Mouse (Mus musculus): ENCODE results near the gene Camta1. TPM values are rescaled to one million over a fixed set of nuclear protein-coding genes. Genes with fewer than 3 reads are reported as not detected.

Camta1 gene
- polyA plus RNA-seq, 1 experiment from 2014 or later: 83.5 TPM

- no peaks in the 10 kb centered on the region for H3K9me3 ChIP-seq (ENCODE audit: low read length)
- H3K4me1 ChIP-seq (ENCODE audit: insufficient read depth, low read length): no peaks in the 10 kb centered on the region; the same call in 1 of the 2 replicates
- H3K27me3 ChIP-seq (ENCODE audit: insufficient read depth, low read length): no peaks in the 10 kb centered on the region
- no peaks in the 10 kb centered on the region for H3K36me3 ChIP-seq (ENCODE audit: insufficient read depth, low read length)
- WGBS: 65% methylated on average over 4 of the region's 4 CpGs
- no peak overlapping the region for H3K4me3 ChIP-seq (ENCODE audit: low read length)
- H3K27ac ChIP-seq (ENCODE audit: low read length): no peak overlapping the region
- H3K4me2 ChIP-seq (replicated peaks; ENCODE audit: low read depth, low read length): no peak overlapping the region
- H3K9ac ChIP-seq (replicated peaks; ENCODE audit: low read length): no peak overlapping the region
- no peak for ATAC-seq (ENCODE audit: low FRiP score, low TSS enrichment)
Measured at GRCm38 (mm10) chr4:151155587-151155986, 706.1 kb downstream of the Camta1 start.

DNA sequence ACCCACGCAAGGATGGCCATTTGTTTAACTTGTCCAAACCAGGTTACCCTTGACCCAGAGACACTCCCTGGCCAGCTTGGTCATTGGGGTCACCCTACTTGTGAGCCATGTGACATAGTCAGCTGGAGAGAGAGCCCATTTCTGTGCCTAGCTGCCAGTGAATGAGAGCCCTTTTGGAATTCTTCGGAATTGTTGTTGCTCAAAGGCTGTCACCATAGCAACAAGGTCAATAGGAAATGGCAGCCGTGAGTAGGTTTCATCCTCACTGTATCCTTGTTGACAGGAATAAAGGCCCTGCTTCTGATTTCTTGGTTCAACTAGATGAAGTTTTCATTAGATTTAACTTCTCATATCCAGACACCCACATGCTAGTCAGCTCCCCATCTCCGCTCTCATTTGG, 707.4 kb downstream of the Camta1 start:
- ATAC-seq (ENCODE audit: low FRiP score, low TSS enrichment): no peak
- Histone ChIP-seq H3K9ac (replicated peaks; ENCODE audit: low read length) (no peak overlapping the region), H3K4me2 (replicated peaks; ENCODE audit: low read depth, low read length) (no peak overlapping the region), H3K27me3 (ENCODE audit: insufficient read depth, low read length) (no peaks in the 10 kb centered on the region), H3K27ac (ENCODE audit: low read length) (no peak overlapping the region), H3K36me3 (ENCODE audit: insufficient read depth, low read length) (no peaks in the 10 kb centered on the region), H3K9me3 (ENCODE audit: low read length) (no peaks in the 10 kb centered on the region), H3K4me1 (ENCODE audit: insufficient read depth, low read length) (peaks cover 4% of the 10 kb centered on the region; the same call in 1 of the 2 replicates), H3K4me3 (ENCODE audit: low read length) (no peak overlapping the region)
- 54% methylated on average over 4 of the region's 4 CpGs for WGBS

DNA sequence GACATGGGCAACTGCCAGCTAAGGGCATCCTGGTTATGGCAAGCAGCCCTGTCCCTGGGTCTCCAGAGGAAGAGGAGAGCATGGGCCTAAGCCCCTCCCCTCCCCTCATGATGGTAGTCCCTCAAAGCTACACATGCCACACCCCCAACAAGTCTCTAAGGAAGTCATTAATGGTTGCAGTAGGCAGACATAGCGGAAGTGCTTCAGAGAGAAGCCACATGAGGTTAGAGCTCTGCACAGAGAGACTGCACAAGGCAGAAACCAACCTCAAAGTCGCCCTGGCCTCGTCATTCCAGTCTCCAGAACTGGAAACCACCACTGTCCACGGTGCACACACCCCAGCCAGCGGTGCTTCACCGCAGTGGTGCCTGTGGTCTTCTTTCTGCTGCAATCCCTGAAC, 709.7 kb downstream of the Camta1 start:
- Histone ChIP-seq H3K27ac (ENCODE audit: low read length) (no peak overlapping the region), H3K9ac (replicated peaks; ENCODE audit: low read length) (no peak overlapping the region), H3K4me1 (ENCODE audit: insufficient read depth, low read length) (peaks cover 13% of the 10 kb centered on the region), H3K4me3 (ENCODE audit: low read length) (no peak overlapping the region), H3K9me3 (ENCODE audit: low read length) (no peaks in the 10 kb centered on the region), H3K27me3 (ENCODE audit: insufficient read depth, low read length) (no peaks in the 10 kb centered on the region; the same call in 1 of the 2 replicates), H3K4me2 (replicated peaks; ENCODE audit: low read depth, low read length) (no peak overlapping the region), H3K36me3 (ENCODE audit: insufficient read depth, low read length) (no peaks in the 10 kb centered on the region)
- 67% methylated on average over 6 of the region's 6 CpGs for WGBS
- no peak for ATAC-seq (ENCODE audit: low FRiP score, low TSS enrichment)

DNA sequence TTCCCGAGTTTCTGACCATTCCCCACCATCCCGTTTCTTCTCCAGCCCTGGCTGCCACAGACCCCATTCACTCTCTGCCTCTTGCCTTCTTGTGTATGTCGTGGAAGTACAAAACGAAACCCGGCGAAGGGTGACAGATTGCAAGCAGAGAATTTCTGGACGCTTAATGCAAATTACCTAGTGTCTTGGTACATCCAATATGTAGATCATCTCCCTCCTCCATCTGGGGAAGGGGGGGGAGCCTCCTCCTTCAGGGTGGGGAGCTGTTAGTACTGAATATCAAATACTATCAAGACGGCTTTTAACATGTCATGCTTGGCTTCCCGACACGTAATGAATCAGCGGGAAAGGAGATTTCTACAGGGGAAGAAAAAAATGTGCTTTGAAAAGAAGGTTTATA, 710.8 kb downstream of the Camta1 start:
- no peaks in the 10 kb centered on the region for H3K36me3 ChIP-seq (ENCODE audit: insufficient read depth, low read length)
- H3K27me3 ChIP-seq (ENCODE audit: insufficient read depth, low read length): no peaks in the 10 kb centered on the region; the same call in 1 of the 2 replicates
- H3K4me2 ChIP-seq (replicated peaks; ENCODE audit: low read depth, low read length): no peak overlapping the region
- H3K9me3 ChIP-seq (ENCODE audit: low read length): no peaks in the 10 kb centered on the region
- no peak for ATAC-seq (ENCODE audit: low FRiP score, low TSS enrichment)
- H3K27ac ChIP-seq (ENCODE audit: low read length): no peak overlapping the region
- WGBS: 58% methylated on average over 11 of the region's 11 CpGs
- H3K9ac ChIP-seq (replicated peaks; ENCODE audit: low read length): no peak overlapping the region
- peaks cover 19% of the 10 kb centered on the region for H3K4me1 ChIP-seq (ENCODE audit: insufficient read depth, low read length)
- H3K4me3 ChIP-seq (ENCODE audit: low read length): no peak overlapping the region

DNA sequence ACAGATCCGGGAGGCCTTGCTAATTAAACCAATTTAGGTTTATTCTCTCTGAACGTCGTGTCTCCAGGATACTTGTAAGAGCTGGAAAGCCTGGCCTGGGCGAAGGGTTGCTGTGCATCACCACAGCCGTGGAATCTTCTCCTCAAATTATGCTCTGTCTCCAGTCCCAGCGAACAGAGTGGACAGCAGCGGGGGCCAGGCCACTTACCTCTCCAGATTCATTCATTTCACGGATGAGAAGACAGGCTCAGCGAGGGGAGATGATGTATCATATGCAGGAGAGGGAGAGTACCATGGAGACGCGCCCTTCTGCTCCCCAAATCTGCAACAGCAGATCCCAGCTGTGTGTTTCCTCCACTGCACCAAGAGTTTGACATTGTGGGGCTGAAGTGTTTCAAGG, 711.6 kb downstream of the Camta1 start:
- Histone ChIP-seq H3K9ac (replicated peaks; ENCODE audit: low read length) (no peak overlapping the region), H3K27ac (ENCODE audit: low read length) (no peak overlapping the region), H3K4me1 (ENCODE audit: insufficient read depth, low read length) (peaks cover 19% of the 10 kb centered on the region), H3K9me3 (ENCODE audit: low read length) (no peaks in the 10 kb centered on the region), H3K36me3 (ENCODE audit: insufficient read depth, low read length) (no peaks in the 10 kb centered on the region), H3K4me2 (replicated peaks; ENCODE audit: low read depth, low read length) (no peak overlapping the region), H3K27me3 (ENCODE audit: insufficient read depth, low read length) (no peaks in the 10 kb centered on the region; the same call in 1 of the 2 replicates), H3K4me3 (ENCODE audit: low read length) (no peak overlapping the region)
- ATAC-seq (ENCODE audit: low FRiP score, low TSS enrichment): no peak
- WGBS: 49% methylated on average over 11 of the region's 11 CpGs

GRCm38 (mm10) chr4:151147541-151147940, 714.1 kb downstream of the Camta1 start:
- 13% methylated on average over 12 of the region's 12 CpGs for WGBS
- Histone ChIP-seq H3K36me3 (ENCODE audit: insufficient read depth, low read length) (0 out of 2 replicates have a peak, but pooled peaks cover 6% of the 10 kb centered on the region), H3K4me3 (ENCODE audit: low read length) (no peak overlapping the region), H3K9me3 (ENCODE audit: low read length) (peaks cover 12% of the 10 kb centered on the region), H3K27me3 (ENCODE audit: insufficient read depth, low read length) (no peaks in the 10 kb centered on the region; the same call in 1 of the 2 replicates), H3K4me2 (replicated peaks; ENCODE audit: low read depth, low read length) (no peak overlapping the region), H3K27ac (ENCODE audit: low read length) (no peak overlapping the region), H3K4me1 (ENCODE audit: insufficient read depth, low read length) (peaks cover 19% of the 10 kb centered on the region), H3K9ac (replicated peaks; ENCODE audit: low read length) (no peak overlapping the region)
- ATAC-seq (ENCODE audit: low FRiP score, low TSS enrichment): no peak

GRCm38 (mm10) chr4:151144121-151144520, 717.6 kb downstream of the Camta1 start:
- no peak for ATAC-seq (ENCODE audit: low FRiP score, low TSS enrichment)
- 0 out of 2 replicates have a peak, but pooled peaks cover 6% of the 10 kb centered on the region for H3K36me3 ChIP-seq (ENCODE audit: insufficient read depth, low read length)
- no peak overlapping the region for H3K9ac ChIP-seq (replicated peaks; ENCODE audit: low read length)
- peaks cover 28% of the 10 kb centered on the region for H3K4me1 ChIP-seq (ENCODE audit: insufficient read depth, low read length)
- H3K4me2 ChIP-seq (replicated peaks; ENCODE audit: low read depth, low read length): no peak overlapping the region
- H3K27ac ChIP-seq (ENCODE audit: low read length): no peak overlapping the region
- peaks cover 19% of the 10 kb centered on the region for H3K27me3 ChIP-seq (ENCODE audit: insufficient read depth, low read length)
- WGBS: 90% methylated on average over 14 of the region's 14 CpGs
- H3K4me3 ChIP-seq (ENCODE audit: low read length): no peak overlapping the region
- H3K9me3 ChIP-seq (ENCODE audit: low read length): peaks cover 12% of the 10 kb centered on the region

- Histone ChIP-seq H3K4me2 (replicated peaks; ENCODE audit: low read depth, low read length) (peak overlapping the region; percentile 36), H3K36me3 (ENCODE audit: insufficient read depth, low read length) (0 out of 2 replicates have a peak, but pooled peaks cover 6% of the 10 kb centered on the region), H3K4me3 (ENCODE audit: low read length) (peak overlapping the region; percentile 2; the same call in 1 of the 2 replicates), H3K4me1 (ENCODE audit: insufficient read depth, low read length) (peaks cover 14% of the 10 kb centered on the region), H3K9me3 (ENCODE audit: low read length) (peaks cover 12% of the 10 kb centered on the region), H3K27me3 (ENCODE audit: insufficient read depth, low read length) (peaks cover 19% of the 10 kb centered on the region), H3K27ac (ENCODE audit: low read length) (no peak overlapping the region), H3K9ac (replicated peaks; ENCODE audit: low read length) (peak overlapping the region; percentile 6; the same call in 1 of the 2 replicates)
- WGBS: 7% methylated on average over 13 of the region's 13 CpGs
- peak; percentile 40; the same call in 1 of the 2 replicates for ATAC-seq (ENCODE audit: low FRiP score, low TSS enrichment)
Measured at GRCm38 (mm10) chr4:151141196-151141880, 720.3 kb downstream of the Camta1 start.

GRCm38 (mm10) chr4:151140368-151140982, 721.2 kb downstream of the Camta1 start:
- H3K27ac ChIP-seq (ENCODE audit: low read length): no peak overlapping the region
- no peak for ATAC-seq (ENCODE audit: low FRiP score, low TSS enrichment)
- H3K27me3 ChIP-seq (ENCODE audit: insufficient read depth, low read length): peaks cover 19% of the 10 kb centered on the region
- H3K9ac ChIP-seq (replicated peaks; ENCODE audit: low read length): no peak overlapping the region
- 0 out of 2 replicates have a peak, but pooled peaks cover 6% of the 10 kb centered on the region for H3K36me3 ChIP-seq (ENCODE audit: insufficient read depth, low read length)
- H3K9me3 ChIP-seq (ENCODE audit: low read length): peaks cover 12% of the 10 kb centered on the region
- H3K4me1 ChIP-seq (ENCODE audit: insufficient read depth, low read length): peaks cover 14% of the 10 kb centered on the region
- 2% methylated on average over 20 of the region's 20 CpGs for WGBS
- H3K4me3 ChIP-seq (ENCODE audit: low read length): no peak overlapping the region
- H3K4me2 ChIP-seq (replicated peaks; ENCODE audit: low read depth, low read length): no peak overlapping the region

All from kidney, embryonic 16.5 days (tissue).